Mouse (Mus musculus) gastrocnemius, postnatal 25 days (tissue): ENCODE results near the gene Rab4a. TPM values are rescaled to one million over a fixed set of nuclear protein-coding genes. Genes with fewer than 3 reads are reported as not detected.

Experiments
- DNase-seq: peaks from one replicate; pipeline ENCODE4 v3.0.0; 2022
- long read RNA-seq, 2 experiments: library from polyadenylated mRNA; stranded (forward); transcript quantifications; one replicate each; pipeline ENCODE4 v2.0.0; 2021
- total RNA-seq, 2 experiments: library from RNA; stranded (reverse); gene quantifications; 1 replicate in 1 of 2; 2 replicates in 1 of 2; pipeline ENCODE4 v1.2.3; 2021

The Rab4a gene
- total RNA-seq, result 10 to 100 TPM; 10.2 to 11.3 TPM
- long read RNA-seq, experiment 1, transcript Rab4a-202 (8 exons, 1,419 nt), result major isoform, 23 of 34 reads
- long read RNA-seq, experiment 1, partial matches to known transcripts, result 0 of 34 reads
- long read RNA-seq, experiment 1, other reads (novel, unspliced or antisense), result 11 of 34 reads
- long read RNA-seq, experiment 2, transcript Rab4a-202 (8 exons, 1,419 nt), result major isoform, 20 of 26 reads
- long read RNA-seq, experiment 2, partial matches to known transcripts, result 1 of 26 reads
- long read RNA-seq, experiment 2, other reads (novel, unspliced or antisense), result 5 of 26 reads

DNA sequence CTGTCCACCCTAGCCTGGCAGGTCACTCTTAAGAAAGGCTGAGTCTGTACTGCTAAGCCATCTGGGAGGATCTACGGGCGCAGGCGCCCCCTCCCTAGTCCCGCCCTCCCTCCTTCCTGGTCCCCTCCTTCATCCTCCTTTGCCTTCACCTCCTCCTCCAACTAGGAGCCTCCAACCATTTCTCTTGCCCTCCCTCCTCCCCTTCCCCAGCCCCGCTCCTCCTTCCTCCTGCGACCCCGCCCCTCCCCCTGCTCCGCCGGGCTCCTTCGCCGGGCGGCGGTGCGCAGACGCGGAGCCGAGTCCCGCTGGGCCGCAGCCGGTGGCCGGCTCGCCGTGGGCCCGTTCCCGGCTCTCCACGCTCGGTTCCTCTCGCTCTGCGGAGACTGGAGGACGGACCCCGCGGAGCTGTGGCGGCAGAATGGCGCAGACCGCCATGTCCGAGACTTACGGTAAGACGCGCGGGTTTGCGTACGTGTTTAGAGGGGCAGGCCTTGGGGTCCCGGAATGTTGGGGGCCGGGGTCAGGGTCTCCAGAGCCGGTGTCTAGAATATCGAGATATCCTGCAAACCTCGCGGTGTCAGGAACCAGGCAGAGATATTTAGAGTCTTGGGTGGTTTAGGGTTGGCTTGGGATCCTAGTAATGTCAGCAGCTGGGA, at the start of gene Rab4a:
TSS of gene Rab4a (plus strand) at position 268 of the 656 bp plus-strand sequence.
- DNase-seq, result peak; percentile 85

GRCm38 (mm10) chr8:123756901-123757300, 48.9 kb upstream of the Rab4a start:
- no peak for DNase-seq

- DNase-seq, result no peak
Observed at GRCm38 (mm10) chr8:123758935-123759334, 46.9 kb upstream of the Rab4a start.

GRCm38 (mm10) chr8:123759933-123760332, 45.9 kb upstream of the Rab4a start:
- DNase-seq, result no peak

- DNase-seq, result no peak
Observed at GRCm38 (mm10) chr8:123760579-123760978, 45.2 kb upstream of the Rab4a start.

- peak; percentile 73 for DNase-seq
Observed at GRCm38 (mm10) chr8:123761266-123761882, 44.4 kb upstream of the Rab4a start.

DNA sequence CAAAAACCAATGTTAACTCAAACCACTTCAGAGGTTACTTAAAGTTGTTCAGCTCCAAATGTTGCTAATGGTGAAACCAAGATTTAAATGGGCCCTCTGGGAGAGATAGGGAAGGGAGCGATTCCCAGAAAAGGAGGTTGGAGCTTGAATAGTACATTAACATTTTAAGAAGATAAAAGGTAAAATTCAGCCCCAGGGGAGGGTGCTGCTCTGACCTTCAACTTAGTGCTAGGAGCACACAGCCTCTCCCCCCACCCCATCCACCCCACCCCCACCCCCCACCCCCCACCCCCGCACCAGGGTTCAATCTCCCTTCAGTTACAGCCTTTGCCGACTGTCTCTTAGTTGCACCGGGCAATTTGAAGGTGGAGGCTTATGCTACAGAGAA, 43.9 kb upstream of the Rab4a start:
- DNase-seq, result no peak

- no peak for DNase-seq
Observed at GRCm38 (mm10) chr8:123763355-123763754, 42.4 kb upstream of the Rab4a start.

DNA sequence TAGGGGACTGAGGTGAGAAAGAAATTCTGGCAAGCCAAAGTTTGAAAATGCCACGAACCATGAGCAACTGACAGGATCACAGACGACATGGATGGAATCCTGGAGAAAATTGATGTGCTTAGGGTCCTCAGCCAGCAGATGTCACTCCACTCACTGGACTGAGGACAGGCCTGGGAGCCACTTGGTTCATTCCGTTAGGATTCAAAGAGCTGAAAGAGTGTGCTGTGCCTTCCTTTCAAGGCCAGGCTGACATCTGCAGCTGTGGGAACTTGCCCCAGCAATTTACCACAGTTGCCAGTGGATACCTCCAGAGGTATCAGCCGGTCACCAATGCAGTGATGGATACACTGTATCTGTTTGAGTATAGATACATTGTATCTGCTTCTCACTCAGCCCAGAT, 41.1 kb upstream of the Rab4a start:
- no peak for DNase-seq

- no peak for DNase-seq
Observed at GRCm38 (mm10) chr8:123766516-123766915, 39.3 kb upstream of the Rab4a start.

GRCm38 (mm10) chr8:123767874-123768273, 37.9 kb upstream of the Rab4a start:
- DNase-seq, result no peak

DNA sequence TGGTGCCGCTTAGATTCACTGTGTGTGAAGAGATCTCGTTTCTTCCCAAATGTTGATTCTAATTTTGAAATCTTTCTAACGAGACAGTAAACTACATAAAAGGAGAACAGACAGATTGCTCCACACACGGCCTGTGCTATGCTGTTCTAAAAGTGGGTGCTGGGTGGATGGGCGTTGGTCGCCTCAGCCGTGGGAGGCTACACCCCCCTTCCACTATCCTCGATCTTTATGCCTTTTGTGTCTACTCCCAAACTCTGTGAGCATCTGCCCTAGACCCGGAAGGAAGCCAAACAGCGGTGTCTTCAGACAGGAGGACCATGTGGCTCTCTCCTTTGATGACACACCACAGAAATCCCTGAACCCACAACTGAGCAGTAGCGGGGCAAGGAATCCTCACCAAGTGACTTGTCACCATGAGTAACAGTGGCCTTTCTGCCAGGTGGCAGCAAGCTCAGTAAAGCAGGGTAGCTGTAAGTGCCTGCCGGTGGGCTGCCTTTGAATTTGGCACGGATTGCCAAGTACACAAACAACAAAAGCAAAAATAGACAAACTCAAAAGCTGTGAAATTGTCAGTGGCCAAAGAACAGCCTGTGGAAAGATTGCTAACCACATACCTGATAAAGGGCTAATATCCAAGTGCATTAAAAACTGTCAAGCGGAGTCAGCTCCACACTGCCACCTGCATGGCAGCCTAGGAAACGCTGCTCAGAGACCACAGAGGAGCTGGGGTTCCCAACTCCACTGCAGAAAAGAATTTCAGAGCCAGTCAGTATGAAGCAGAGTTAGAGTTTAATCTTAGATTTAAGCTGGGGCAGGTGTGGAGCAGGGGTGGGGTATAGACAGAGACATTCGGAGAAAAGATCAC, 37.1 kb upstream of the Rab4a start:
- DNase-seq, result no peak

DNA sequence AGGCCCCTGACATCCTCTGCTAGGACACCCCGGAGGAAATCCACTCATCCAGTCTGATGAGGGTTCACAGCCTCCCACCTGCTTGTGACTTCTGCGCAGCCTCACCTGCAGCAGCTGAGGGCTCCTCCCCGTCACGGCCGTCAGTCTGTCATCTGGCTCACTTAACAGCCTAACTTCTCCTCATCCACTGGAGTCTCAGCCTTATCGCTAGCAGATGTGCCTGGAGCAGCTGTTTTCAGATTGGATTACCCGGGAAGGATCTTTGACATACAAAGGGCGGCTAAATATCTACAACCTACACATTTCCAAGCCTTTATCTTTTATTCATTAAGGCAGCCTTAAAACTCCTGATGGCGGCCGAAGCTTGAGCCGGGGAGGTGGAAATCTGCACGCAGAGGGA, 32.3 kb upstream of the Rab4a start:
- DNase-seq, result no peak

- DNase-seq, result no peak
Observed at GRCm38 (mm10) chr8:123774491-123774890, 31.3 kb upstream of the Rab4a start.

DNA sequence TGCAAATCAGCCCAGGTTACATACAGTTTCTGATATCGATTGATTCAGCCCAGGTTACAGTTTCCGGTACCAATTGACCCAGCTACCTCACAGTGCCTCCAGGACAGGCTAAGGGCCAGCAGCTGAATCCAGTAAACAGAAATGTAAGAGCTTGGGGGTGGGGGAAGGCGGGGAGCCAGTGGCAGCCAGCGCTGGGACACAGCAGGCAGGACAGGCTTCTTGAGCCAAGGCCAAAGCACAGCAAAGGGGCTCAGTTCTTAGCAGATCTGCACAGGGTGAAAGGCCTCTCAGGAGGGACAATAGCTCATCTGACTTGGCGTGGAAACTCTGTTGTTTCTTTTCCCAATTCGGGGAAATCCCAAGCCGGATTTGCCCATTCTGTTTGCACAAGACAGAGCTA, 28.5 kb upstream of the Rab4a start:
- DNase-seq, result peak; percentile 64

DNA sequence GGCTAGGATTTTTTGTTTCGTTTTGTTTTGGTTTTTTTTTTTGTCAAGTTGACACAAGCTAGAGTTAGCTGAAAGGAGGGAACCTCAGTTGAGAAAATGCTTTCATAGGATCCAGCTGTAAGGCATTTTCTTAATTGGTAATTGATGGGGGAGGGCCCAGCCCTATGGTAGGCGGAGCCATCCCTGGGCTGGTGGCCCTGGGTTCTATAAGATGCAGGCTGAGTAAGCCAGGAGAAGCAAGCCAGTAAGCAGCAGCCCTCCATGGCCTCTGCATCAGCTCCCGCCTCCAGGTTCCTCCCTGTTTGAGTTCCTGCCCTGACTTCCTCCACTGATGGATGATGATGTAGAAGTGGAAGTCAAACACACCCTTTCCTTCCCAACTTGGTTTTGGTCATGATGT, 25.3 kb upstream of the Rab4a start:
- DNase-seq, result no peak

DNA sequence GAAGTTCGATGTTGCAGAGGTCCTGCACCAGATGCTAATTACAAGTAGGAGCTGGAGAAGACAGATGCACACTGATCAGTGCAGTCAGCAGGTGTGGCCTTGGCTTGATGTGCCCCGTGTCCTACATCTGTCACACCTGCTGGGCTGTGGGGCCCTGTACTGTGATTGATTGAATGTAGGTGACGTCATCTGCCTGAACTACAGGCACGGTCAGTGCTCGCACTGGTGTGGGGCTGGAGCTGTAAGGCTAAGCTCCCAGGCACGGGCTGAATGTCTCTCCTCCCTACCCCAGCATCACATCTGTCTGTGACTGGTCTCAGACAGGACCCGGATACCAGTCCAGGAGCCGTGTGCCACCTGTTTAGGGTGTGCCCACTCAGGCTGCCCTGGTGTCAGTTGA, 24.5 kb upstream of the Rab4a start:
- no peak for DNase-seq

DNA sequence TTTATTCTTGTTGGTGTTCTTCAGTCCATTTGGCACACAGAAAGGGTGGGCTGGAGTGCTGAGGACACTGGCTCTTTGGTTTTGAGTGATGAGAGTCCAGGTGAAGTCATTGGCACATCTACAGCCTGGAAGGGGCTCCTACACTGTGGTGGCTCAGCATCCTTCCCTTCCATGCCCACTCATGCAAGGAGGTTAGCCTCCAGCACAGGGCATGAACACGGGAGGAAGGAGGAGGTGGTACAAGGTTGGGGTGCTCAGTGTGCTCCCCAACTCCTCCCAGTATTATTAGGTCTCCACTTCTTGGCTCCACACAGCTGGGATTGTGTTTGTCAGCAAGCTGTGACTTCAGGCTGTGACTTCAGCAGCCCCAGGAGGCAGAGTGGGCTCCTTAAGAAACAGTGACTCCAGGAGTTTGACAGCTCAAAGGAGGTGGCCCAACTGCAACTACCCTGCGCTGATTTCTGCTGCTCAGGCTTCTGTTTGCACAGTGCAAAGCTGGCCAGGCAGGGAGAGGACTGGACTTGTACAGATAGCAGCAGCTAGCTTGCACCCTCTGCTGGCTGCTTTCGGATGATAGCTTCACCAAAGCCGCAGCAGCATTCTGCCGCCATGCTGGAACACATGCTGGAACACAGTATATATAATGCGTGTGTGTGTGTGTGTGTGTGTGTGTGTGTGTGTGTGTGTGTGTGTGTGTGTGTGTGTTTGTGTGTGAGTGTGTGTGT, 22.1 kb upstream of the Rab4a start:
- DNase-seq, result peak; percentile 54

- DNase-seq, result peak; percentile 32
Observed at GRCm38 (mm10) chr8:123786166-123786565, 19.6 kb upstream of the Rab4a start.

DNA sequence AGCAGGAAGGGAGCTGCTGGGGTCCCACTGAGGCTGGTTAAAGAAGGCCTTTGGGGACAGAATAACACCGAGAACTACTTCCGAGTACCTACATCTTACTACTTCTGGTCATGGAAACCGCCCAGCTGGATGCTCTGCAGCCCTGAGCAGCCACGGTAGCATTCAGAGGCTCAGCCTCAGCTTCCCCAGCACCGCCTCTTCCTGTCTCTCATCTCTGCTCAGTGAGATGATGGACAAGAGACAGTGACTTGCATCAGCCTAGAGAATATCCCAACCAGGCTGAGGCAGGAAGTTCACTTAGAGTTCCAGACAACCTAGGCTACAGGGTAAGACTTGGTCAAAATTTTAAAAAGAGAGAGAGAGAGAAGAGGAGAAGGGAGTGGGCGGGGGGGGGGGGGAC, 19.1 kb upstream of the Rab4a start:
- DNase-seq, result no peak

- no peak for DNase-seq
Observed at GRCm38 (mm10) chr8:123787254-123787897, 18.4 kb upstream of the Rab4a start.
